Mouse (Mus musculus): ENCODE measurements around the gene AC153137.1. TPM values are rescaled to one million over a fixed set of nuclear protein-coding genes. Genes with fewer than 3 reads are reported as not detected.

Gene AC153137.1
- polyA plus RNA-seq, 1 experiment, result not detected

DNA sequence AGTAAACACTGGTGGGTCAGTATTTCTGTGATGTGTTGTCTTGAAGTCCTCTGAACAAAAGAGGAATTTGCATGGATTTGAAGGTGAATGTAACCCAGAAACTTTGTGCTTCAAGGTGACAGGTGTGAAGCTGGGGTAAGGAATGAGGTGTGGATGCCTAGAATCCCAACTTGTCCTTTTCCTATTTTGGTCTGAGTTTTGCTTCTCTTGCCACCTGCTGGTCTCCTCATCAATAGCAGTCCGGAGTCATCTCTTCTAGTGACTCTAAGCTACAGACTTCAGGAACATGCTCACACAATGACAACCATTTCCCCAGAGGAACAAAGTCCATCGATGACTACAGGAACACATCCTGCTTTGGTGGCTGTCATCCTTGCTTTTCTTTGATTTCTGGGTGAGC lies 46.9 kb downstream of the AC153137.1 start:
- no peak for TF ChIP-seq GATA1 (IDR thresholded peaks at IDR 0.05; ENCODE audit: low read length)

- no peak for TF ChIP-seq GATA1 (IDR thresholded peaks at IDR 0.05; ENCODE audit: low read length)
Observed at GRCm38 (mm10) chr1:30930194-30930593, 47.6 kb downstream of the AC153137.1 start.

Other genes starting within 250 kb of the AC153137.1 start
- 58.0 and 63.4 TPM in 2 replicates for gene Phf3, start 104.0 kb downstream of the AC153137.1 start, polyA plus RNA-seq (2012)
- not detected in 2 replicates for gene Lgsn, start 198.4 kb upstream of the AC153137.1 start, polyA plus RNA-seq (2012)
- gene 4931428L18Rik, start 244.7 kb upstream of the AC153137.1 start, polyA plus RNA-seq (2012), result not detected in 2 replicates
- gene Pih1d3, start 244.9 kb upstream of the AC153137.1 start, polyA plus RNA-seq (2012), result not detected in 2 replicates